Mouse (Mus musculus) small intestine, adult 2 months (tissue): Measurements from ENCODE around the gene Anapc7. TPM values are rescaled to one million over a fixed set of nuclear protein-coding genes. Genes with fewer than 3 reads are reported as not detected.
"Not testable (repeated sequence)": the region's sequence is repeated elsewhere in the genome, so short reads cannot be mapped to it uniquely, and the experiment has no call there.

ENCODE experiments used
- H3K27ac ChIP-seq: fragments of 200-500 bp; 2 replicates; pipeline ENCODE4 v1.5.1; 2012; ENCODE audit warnings: low read depth, low read length, control low read depth, inconsistent platforms; ENCODE audit not compliant: insufficient read depth
- H3K27me3 ChIP-seq: fragments of 200-500 bp; 2 replicates; pipeline ENCODE4 v1.6.1; 2012; ENCODE audit warnings: mild to moderate bottlenecking, moderate library complexity, low read length, inconsistent platforms; ENCODE audit not compliant: control insufficient read depth, insufficient read depth
- H3K36me3 ChIP-seq: fragments of 200-500 bp; 2 replicates; pipeline ENCODE4 v1.6.1; 2012; ENCODE audit warnings: mild to moderate bottlenecking, low read length, control low read depth, inconsistent platforms; ENCODE audit not compliant: control insufficient read depth, insufficient read depth
- H3K4me1 ChIP-seq: fragments of 200-500 bp; 2 replicates; pipeline ENCODE4 v1.6.1; 2012; ENCODE audit warnings: low read length, inconsistent platforms, mixed read lengths; ENCODE audit not compliant: control insufficient read depth, insufficient read depth, insufficient read length
- H3K4me3 ChIP-seq: fragments of 200-500 bp; 2 replicates; pipeline ENCODE4 v1.5.1; 2012; ENCODE audit warnings: low read depth, mild to moderate bottlenecking, control low read depth, inconsistent platforms, low read length, moderate library complexity
- CTCF ChIP-seq: fragments of 200-500 bp; IDR thresholded peaks from 2 replicates; pipeline ENCODE4 v1.5.1; 2012; ENCODE audit warnings: low read depth, mild to moderate bottlenecking, control low read depth, inconsistent platforms, low read length, moderate library complexity, mixed read lengths; ENCODE audit not compliant: insufficient replicate concordance, insufficient read length; ENCODE audit errors: extremely low read depth
- POLR2A ChIP-seq: fragments of 200-500 bp; IDR thresholded peaks from 2 replicates; pipeline ENCODE4 v1.6.1; 2012; ENCODE audit warnings: low read depth, mild to moderate bottlenecking, control low read depth, inconsistent platforms, low read length, moderate library complexity
- WGBS: fragments of 180-500 bp; shearing (Covaris S2); methylation state at CpG from one replicate; pipeline ENCODE4 v1.1.7; 2018; 5-methylcytosine and 5-hydroxymethylcytosine counted together
- polyA plus RNA-seq: library from polyadenylated mRNA; depleted of rRNA; stranded (reverse); fragments of >200 nt; gene quantifications from 2 replicates; pipeline ENCODE4 v1.2.3, GENCODE M21; 2012

Gene Anapc7
- polyA plus RNA-seq, 1 experiment, result 17.2 TPM

DNA sequence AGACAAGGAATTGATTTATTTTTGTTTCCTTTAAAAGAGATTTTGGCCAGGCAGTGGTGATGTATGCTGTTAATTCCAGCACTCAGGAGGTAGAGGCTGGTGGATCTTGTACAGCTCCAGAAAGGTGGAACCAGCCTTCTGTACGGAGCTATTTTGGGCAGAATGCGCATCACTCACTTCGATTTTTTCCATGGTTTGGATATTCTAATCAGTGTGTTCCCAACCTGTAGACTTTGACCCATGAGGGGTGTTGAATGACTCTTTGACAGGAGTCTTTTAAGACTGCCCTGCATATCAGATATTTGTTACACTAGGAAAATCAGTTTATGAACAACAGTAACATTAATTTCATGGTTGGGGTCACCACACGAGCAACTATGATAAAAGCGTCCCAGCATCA lies 29.8 kb downstream of the Anapc7 start:
- peaks cover 38% of the 10 kb centered on the region for H3K36me3 ChIP-seq
- no peak for TF ChIP-seq POLR2A
- TF ChIP-seq CTCF, result no peak
- no peaks in the 10 kb centered on the region for H3K27me3 ChIP-seq
- 68% methylated on average over 5 of the region's 5 CpGs for WGBS
- H3K4me3 ChIP-seq, result no peak overlapping the region
- no peaks in the 10 kb centered on the region for H3K4me1 ChIP-seq
- H3K27ac ChIP-seq, result no peak overlapping the region

DNA sequence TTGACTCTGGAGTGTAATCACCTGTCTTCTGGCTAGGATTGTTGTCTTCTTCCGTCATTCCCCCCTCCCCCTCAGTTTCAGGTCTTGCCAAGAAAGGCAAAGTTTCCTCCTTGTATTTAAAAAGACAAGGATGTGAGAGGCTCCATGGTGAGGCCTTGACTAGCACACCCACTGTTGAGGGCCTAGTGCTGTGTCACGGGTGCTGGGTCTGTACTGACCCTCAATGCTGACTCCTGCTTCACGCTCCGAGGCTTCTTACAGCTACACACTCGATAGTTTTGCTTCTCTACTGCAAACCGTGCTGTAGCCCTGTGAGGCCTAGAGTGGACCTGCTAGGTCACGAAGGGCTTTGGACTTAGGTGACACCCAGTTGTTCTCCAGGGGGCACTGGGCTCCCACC lies 30.7 kb downstream of the Anapc7 start:
- H3K4me1 ChIP-seq, result no peaks in the 10 kb centered on the region
- WGBS, result 75% methylated on average over 7 of the region's 7 CpGs
- no peak for TF ChIP-seq POLR2A
- no peak for TF ChIP-seq CTCF
- H3K27me3 ChIP-seq, result no peaks in the 10 kb centered on the region
- H3K4me3 ChIP-seq, result no peak overlapping the region
- no peak overlapping the region for H3K27ac ChIP-seq
- peaks cover 44% of the 10 kb centered on the region for H3K36me3 ChIP-seq

DNA sequence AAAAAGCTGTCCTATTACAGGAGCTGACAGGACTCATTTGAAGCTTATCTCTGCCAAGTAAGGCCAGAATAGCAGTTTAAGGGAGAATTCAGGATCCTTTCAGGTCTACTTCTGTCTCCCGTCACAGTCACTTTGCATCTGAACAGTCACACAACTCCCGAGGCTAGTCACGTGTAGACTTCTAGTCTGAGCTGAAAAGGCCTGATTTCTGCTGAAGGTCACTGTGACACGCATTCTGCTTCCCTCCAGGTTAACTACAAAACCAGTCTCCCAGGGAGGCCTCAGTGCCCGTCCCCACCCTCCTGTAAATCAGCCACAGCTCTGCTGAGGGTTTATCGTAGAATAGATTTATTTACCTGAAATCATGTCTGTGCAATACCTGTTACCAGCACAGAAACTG lies 31.7 kb downstream of the Anapc7 start:
- 81% methylated on average over 6 of the region's 6 CpGs for WGBS
- H3K27ac ChIP-seq, result no peak overlapping the region
- H3K36me3 ChIP-seq, result peaks cover 54% of the 10 kb centered on the region

DNA sequence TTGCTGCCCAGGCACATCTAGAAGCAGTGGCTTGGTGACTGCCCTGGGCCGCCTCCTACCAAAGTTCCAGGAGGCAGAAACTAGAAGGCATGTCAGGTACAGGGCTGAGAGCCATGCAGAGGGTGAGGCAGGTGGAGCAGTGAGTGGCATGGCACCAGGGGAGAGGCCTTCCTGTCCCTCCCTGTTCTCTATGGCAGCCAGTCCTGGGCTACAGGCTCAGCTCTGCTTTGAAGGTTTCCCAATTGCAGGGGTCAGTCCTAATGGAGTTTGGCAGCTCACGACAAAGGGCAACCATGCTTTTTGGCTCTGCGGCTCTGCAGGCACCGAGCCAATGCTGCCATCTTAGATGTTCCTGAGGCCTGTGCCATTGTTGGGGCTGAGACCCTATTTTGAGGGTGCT lies 32.9 kb downstream of the Anapc7 start:
- Histone ChIP-seq H3K36me3 (peaks cover 67% of the 10 kb centered on the region), H3K27me3 (no peaks in the 10 kb centered on the region), H3K27ac (no peak overlapping the region), H3K4me3 (no peak overlapping the region), H3K4me1 (no peaks in the 10 kb centered on the region)
- no peak for TF ChIP-seq POLR2A
- TF ChIP-seq CTCF, result no peak
- 89% methylated on average over 4 of the region's 4 CpGs for WGBS

More for the DNA sequence above, 31.7 kb downstream of the Anapc7 start:
- no peaks in the 10 kb centered on the region for H3K4me1 ChIP-seq
- H3K4me3 ChIP-seq, result no peak overlapping the region
- TF ChIP-seq CTCF (no peak), POLR2A (no peak)
- H3K27me3 ChIP-seq, result no peaks in the 10 kb centered on the region

DNA sequence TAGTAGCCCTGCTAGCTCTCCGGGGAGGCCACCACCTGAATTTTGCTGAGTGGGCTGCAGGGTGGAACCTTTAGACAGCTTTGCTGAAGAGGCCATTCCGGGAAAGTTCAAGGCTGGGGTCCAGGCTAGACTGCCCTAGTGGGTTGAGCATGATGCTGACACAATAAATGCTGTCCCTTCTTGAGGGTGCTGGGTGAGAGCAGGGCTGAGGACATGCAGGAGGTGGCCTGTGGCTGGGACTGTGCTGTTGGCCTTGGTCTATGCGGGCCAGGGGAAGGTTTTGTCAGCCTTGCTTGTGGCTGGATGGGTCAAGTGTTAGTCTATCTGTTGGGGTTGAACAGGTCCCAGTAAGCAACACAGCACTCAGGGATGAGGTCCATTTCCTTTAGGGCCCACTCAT lies 33.4 kb downstream of the Anapc7 start:
- peaks cover 71% of the 10 kb centered on the region for H3K36me3 ChIP-seq
- no peak for TF ChIP-seq POLR2A
- no peak for TF ChIP-seq CTCF
- WGBS, result 90% methylated on average over 3 of the region's 3 CpGs
- no peaks in the 10 kb centered on the region for H3K27me3 ChIP-seq
- no peaks in the 10 kb centered on the region for H3K4me1 ChIP-seq
- no peak overlapping the region for H3K27ac ChIP-seq
- no peak overlapping the region for H3K4me3 ChIP-seq

DNA sequence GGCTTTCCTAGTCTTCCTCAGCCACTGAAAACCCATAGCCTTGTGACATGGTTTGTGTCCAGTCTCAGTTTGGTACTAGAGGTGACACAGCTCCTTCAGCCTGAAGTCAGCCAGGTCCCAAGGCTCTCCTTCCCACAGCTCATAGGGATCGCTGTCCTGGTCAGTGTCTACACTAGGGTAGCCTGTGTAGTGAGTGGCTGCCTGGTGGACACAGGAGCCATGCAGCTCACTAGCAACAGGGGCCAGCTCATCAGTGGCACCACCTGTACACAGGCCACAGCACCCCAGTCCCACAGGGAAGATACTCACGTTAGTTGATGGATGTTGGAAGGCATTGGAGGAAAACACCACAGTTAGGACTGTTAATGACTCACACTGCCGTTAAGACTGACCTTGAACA lies 34.1 kb downstream of the Anapc7 start:
- Histone ChIP-seq H3K4me3 (no peak overlapping the region), H3K4me1 (no peaks in the 10 kb centered on the region), H3K27me3 (no peaks in the 10 kb centered on the region), H3K27ac (no peak overlapping the region), H3K36me3 (peaks cover 78% of the 10 kb centered on the region)
- WGBS, result 82% methylated on average over 3 of the region's 3 CpGs
- TF ChIP-seq CTCF (no peak), POLR2A (no peak)

DNA sequence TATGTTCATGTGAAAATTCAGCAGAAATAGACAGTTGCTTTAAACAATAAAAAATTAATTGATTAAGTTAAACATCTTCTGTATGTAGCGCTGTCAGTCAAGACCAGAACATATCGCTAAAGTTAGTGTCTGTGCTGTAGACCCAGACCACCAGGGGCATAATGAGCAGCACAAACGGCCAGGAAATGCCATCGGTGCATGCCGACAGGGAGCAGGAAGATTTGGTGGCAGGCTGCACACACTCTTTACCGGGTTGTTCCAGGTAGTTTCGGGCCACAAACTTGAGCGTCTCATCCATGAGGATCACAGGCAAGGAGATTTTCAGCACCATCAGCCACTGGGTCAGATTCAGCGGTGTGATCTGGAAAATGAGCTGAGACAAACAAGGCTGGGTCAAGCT lies 35.6 kb downstream of the Anapc7 start:
- H3K27me3 ChIP-seq, H3K4me1 ChIP-seq, H3K27ac ChIP-seq, H3K4me3 ChIP-seq: not testable (repeated sequence)
- WGBS, result 87% methylated on average over 9 of the region's 9 CpGs
- peaks cover 92% of the 10 kb centered on the region for H3K36me3 ChIP-seq

DNA sequence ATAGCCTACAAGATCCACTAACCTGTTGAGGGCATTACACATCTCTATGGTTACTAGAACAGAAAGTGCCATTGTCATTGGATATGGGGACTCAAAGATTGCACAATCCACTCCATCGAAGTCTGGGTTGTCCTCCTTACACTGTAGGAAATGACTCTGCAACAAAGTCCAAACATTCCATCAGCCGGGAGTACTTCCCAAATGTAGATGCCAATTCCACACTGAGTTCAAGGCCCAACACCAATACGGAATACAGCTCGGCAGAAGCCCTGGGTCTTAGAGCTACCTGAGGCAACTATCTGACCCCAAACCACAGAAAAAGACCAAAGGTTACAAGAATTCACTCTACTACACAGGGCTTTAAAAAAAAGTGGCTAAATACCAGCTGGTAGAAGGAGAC lies 36.6 kb downstream of the Anapc7 start:
- Histone ChIP-seq H3K27ac (no peak overlapping the region), H3K4me1 (no peaks in the 10 kb centered on the region), H3K4me3 (no peak overlapping the region), H3K36me3 (peaks cover 93% of the 10 kb centered on the region), H3K27me3 (no peaks in the 10 kb centered on the region)
- WGBS, result 64% methylated on average over 4 of the region's 4 CpGs
- TF ChIP-seq POLR2A (no peak), CTCF (no peak)
